Mouse (Mus musculus): ENCODE results near the gene Alg9. TPM values are rescaled to one million over a fixed set of nuclear protein-coding genes. Genes with fewer than 3 reads are reported as not detected.

Gene Alg9
- polyA plus RNA-seq, 2 experiments: 33.2 to 35.9 TPM

DNA sequence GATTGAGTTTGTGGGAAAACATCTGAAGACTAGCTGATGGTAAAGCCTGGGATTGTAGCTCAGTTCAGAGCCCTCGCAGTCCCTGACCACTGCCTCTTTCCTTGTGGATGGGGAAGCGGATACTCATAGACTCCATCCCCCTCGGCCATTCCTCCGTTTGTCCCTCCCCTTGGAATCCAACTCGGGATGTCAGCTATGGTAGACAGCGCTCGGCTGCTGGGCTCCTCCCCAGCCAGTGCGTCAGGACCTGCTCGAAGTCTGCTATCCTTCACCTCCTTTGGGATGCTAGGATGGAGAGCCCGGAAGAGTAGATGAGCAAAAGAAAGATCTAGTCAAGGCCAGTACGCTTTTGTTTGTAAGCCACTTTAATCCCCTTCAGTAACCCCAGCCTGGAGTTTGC, 75.5 kb downstream of the Alg9 start:
- Histone ChIP-seq H3K4me3 (replicated peaks; ENCODE audit: low read length) (no peak overlapping the region), H3K9me3 (ENCODE audit: control insufficient read depth, low read length) (no peaks in the 10 kb centered on the region), H3K4me1 (ENCODE audit: control insufficient read depth, insufficient read depth, low read length) (peaks cover 10% of the 10 kb centered on the region), H3K9ac (ENCODE audit: low read depth, low read length, severe bottlenecking) (no peak overlapping the region), H3K4me2 (replicated peaks; ENCODE audit: low read depth, low read length, severe bottlenecking) (no peak overlapping the region), H3K27me3 (ENCODE audit: control insufficient read depth, insufficient read depth, low read length) (no peaks in the 10 kb centered on the region), H3K27ac (replicated peaks; ENCODE audit: low read depth, low read length) (no peak overlapping the region), H3K36me3 (ENCODE audit: control insufficient read depth, insufficient read depth, low read length) (no peaks in the 10 kb centered on the region)
- 39% methylated on average over 11 of the region's 11 CpGs for WGBS
- DNase-seq (ENCODE audit: low spot score) (no peak), ATAC-seq (ENCODE audit: low FRiP score, low read depth) (no peak)
- no peak for TF ChIP-seq POLR2A (IDR thresholded peaks at IDR 0.05; ENCODE audit: borderline replicate concordance, extremely low read depth, insufficient read depth, insufficient read length)

DNA sequence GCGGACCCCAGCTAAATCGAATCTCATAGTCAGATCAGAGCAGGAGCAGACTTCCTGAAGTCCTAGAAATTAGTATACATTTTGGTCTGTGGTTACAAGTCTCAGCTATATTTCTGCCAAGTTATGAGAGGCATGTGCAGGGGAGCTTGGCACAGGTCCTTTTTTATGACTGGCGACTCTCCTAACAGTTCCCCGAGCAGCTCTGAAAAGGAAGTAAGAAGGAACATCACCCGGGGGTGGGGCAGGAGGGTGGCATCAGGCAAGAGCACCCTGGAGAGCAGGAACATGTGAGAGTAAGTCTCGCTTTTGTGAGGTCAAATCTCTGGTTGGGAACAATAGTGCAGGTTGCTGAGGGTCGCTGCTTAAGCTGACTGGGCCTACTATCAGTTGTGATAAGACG, 75.9 kb downstream of the Alg9 start:
- ATAC-seq (ENCODE audit: low FRiP score, low read depth) (no peak), DNase-seq (ENCODE audit: low spot score) (no peak)
- Histone ChIP-seq H3K27me3 (ENCODE audit: control insufficient read depth, insufficient read depth, low read length) (no peaks in the 10 kb centered on the region), H3K9me3 (ENCODE audit: control insufficient read depth, low read length) (no peaks in the 10 kb centered on the region), H3K4me2 (replicated peaks; ENCODE audit: low read depth, low read length, severe bottlenecking) (no peak overlapping the region), H3K36me3 (ENCODE audit: control insufficient read depth, insufficient read depth, low read length) (no peaks in the 10 kb centered on the region), H3K27ac (replicated peaks; ENCODE audit: low read depth, low read length) (no peak overlapping the region), H3K4me1 (ENCODE audit: control insufficient read depth, insufficient read depth, low read length) (peaks cover 10% of the 10 kb centered on the region), H3K4me3 (replicated peaks; ENCODE audit: low read length) (no peak overlapping the region), H3K9ac (ENCODE audit: low read depth, low read length, severe bottlenecking) (no peak overlapping the region)
- no peak for TF ChIP-seq POLR2A (IDR thresholded peaks at IDR 0.05; ENCODE audit: borderline replicate concordance, extremely low read depth, insufficient read depth, insufficient read length)
- WGBS: 62% methylated on average over 8 of the region's 8 CpGs

DNA sequence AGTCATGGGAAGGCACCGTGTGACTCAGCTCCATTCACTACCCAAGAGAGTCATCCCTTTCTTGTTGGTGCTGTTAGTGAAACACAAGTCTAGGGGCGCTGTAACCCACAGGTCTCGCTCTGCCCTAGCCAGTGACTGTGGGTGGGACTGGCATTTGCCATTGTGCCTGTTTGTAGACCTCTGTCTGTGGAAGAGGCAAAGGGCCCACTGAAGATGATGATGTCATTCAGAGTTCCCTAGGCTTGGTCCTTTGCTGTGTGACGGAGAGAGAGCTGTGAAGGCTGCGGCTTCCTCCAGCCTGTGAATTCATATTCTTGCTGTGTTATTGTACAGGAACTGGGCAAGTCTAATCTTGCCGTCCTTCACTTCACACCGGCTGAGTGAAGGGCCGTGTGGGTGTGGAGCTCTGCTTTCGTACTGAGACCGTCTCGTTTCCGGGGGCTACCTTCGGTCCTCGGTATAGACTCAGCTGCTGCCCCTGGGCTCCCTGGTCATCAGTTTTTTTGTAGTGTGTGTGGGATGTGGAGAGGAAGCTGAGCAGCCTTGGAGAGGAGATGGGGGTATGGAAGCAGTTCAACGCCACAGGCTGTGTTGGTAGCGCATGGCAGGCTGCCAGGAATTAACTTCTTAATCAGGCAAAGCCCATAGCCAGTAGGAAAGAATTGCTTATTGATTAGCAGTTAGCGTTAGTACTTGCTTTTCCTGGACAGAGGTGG, 78.0 kb downstream of the Alg9 start:
- H3K9ac ChIP-seq (ENCODE audit: low read depth, low read length, severe bottlenecking): no peak overlapping the region
- H3K4me1 ChIP-seq (ENCODE audit: control insufficient read depth, insufficient read depth, low read length): peaks cover 15% of the 10 kb centered on the region
- DNase-seq (ENCODE audit: low spot score) (peak; percentile 8), ATAC-seq (ENCODE audit: low FRiP score, low read depth) (no peak)
- no peaks in the 10 kb centered on the region for H3K27me3 ChIP-seq (ENCODE audit: control insufficient read depth, insufficient read depth, low read length)
- H3K9me3 ChIP-seq (ENCODE audit: control insufficient read depth, low read length): no peaks in the 10 kb centered on the region
- TF ChIP-seq POLR2A (IDR thresholded peaks at IDR 0.05; ENCODE audit: borderline replicate concordance, extremely low read depth, insufficient read depth, insufficient read length): no peak
- no peak overlapping the region for H3K4me3 ChIP-seq (replicated peaks; ENCODE audit: low read length)
- 57% methylated on average over 17 of the region's 17 CpGs for WGBS
- no peak overlapping the region for H3K27ac ChIP-seq (replicated peaks; ENCODE audit: low read depth, low read length)
- no peak overlapping the region for H3K4me2 ChIP-seq (replicated peaks; ENCODE audit: low read depth, low read length, severe bottlenecking)
- H3K36me3 ChIP-seq (ENCODE audit: control insufficient read depth, insufficient read depth, low read length): no peaks in the 10 kb centered on the region

DNA sequence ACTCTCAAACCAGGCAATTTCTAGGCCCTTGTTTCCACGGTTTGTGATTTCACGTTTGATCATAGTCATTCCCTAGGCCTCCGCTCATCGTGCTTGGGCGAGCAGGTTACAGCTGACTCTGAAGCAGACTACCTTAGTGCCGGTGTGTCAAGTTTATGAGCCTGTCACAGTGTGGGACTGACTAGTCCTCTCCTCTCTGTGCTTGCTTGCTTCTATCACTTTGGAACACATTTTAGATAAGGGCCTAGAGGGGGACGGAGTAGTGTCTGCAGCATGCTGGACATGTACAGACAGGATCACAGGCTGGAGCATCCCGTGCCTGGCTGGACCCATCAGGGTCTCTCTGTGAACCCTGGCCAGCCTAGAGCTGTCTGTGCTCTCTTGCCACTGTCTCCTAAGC, 79.6 kb downstream of the Alg9 start:
- Histone ChIP-seq H3K9me3 (ENCODE audit: control insufficient read depth, low read length) (no peaks in the 10 kb centered on the region), H3K9ac (ENCODE audit: low read depth, low read length, severe bottlenecking) (no peak overlapping the region), H3K4me1 (ENCODE audit: control insufficient read depth, insufficient read depth, low read length) (peaks cover 19% of the 10 kb centered on the region), H3K27me3 (ENCODE audit: control insufficient read depth, insufficient read depth, low read length) (no peaks in the 10 kb centered on the region), H3K4me3 (replicated peaks; ENCODE audit: low read length) (no peak overlapping the region), H3K27ac (replicated peaks; ENCODE audit: low read depth, low read length) (no peak overlapping the region), H3K4me2 (replicated peaks; ENCODE audit: low read depth, low read length, severe bottlenecking) (no peak overlapping the region), H3K36me3 (ENCODE audit: control insufficient read depth, insufficient read depth, low read length) (peaks cover 3% of the 10 kb centered on the region)
- ATAC-seq (ENCODE audit: low FRiP score, low read depth) (no peak), DNase-seq (ENCODE audit: low spot score) (no peak)
- TF ChIP-seq POLR2A (IDR thresholded peaks at IDR 0.05; ENCODE audit: borderline replicate concordance, extremely low read depth, insufficient read depth, insufficient read length): no peak
- 51% methylated on average over 8 of the region's 8 CpGs for WGBS

DNA sequence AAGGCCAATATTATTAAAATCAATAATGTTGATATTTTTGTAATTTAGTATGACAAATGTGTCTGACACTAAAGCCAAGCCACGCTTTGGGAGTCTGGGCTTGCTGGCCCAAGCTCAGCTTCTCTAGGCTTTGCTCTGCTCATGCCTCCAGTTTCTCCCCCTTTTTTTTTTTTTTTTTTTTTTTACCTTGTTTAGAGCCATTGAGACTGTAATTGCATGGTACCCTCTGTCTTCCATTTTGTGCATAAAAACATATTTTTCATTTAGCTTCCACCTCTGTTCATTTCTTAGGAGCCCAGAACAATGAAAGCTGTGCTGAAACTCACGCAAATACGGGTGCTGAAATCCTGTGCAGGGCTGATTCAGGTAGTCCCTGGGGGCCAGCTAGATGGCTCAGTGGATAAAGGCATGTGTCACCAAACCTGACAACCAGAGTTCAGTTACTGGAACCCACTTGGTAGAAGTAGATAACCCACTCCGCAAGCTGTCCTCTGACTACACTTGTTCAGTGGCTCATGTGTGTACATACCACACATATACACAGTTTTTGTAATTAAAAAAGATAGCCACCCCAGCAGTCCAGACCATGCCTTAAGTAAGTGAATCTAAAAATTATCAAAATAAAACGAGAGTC, 80.4 kb downstream of the Alg9 start:
- no peak overlapping the region for H3K27ac ChIP-seq (replicated peaks; ENCODE audit: low read depth, low read length)
- WGBS: 90% methylated on average over 5 of the region's 5 CpGs
- H3K4me1 ChIP-seq (ENCODE audit: control insufficient read depth, insufficient read depth, low read length): peaks cover 12% of the 10 kb centered on the region

More for the DNA sequence above, 80.4 kb downstream of the Alg9 start:
- no peak for ATAC-seq (ENCODE audit: low FRiP score, low read depth)
- Histone ChIP-seq H3K4me3 (replicated peaks; ENCODE audit: low read length) (no peak overlapping the region), H3K4me2 (replicated peaks; ENCODE audit: low read depth, low read length, severe bottlenecking) (no peak overlapping the region), H3K36me3 (ENCODE audit: control insufficient read depth, insufficient read depth, low read length) (peaks cover 12% of the 10 kb centered on the region), H3K27me3 (ENCODE audit: control insufficient read depth, insufficient read depth, low read length) (no peaks in the 10 kb centered on the region), H3K9me3 (ENCODE audit: control insufficient read depth, low read length) (no peaks in the 10 kb centered on the region), H3K9ac (ENCODE audit: low read depth, low read length, severe bottlenecking) (no peak overlapping the region)
- no peak for TF ChIP-seq POLR2A (IDR thresholded peaks at IDR 0.05; ENCODE audit: borderline replicate concordance, extremely low read depth, insufficient read depth, insufficient read length)
- DNase-seq (ENCODE audit: low spot score): no peak
